Mouse (Mus musculus) lung, embryonic 14.5 days (tissue): ENCODE results near the gene Cfap69. TPM values are rescaled to one million over a fixed set of nuclear protein-coding genes. Genes with fewer than 3 reads are reported as not detected.
"Not testable (repeated sequence)": the region's sequence is repeated elsewhere in the genome, so short reads cannot be mapped to it uniquely, and the experiment has no call there.

Experiments used
- ATAC-seq: fragments of 200-750 bp; cut with Nextera tagmentation; 2 replicates; pipeline ENCODE4 v1.8.0; 2017; ENCODE audit warnings: mild to moderate bottlenecking, moderate TSS enrichment, moderate library complexity; ENCODE audit not compliant: insufficient read depth
- DNase-seq: peaks from one replicate; pipeline ENCODE4 v3.0.0-alpha.2; 2015
- H3K27ac ChIP-seq: fragments of 300-500 bp; sonication (generic); 2 replicates; pipeline ENCODE4 v1.5.1; 2014; ENCODE audit warnings: low read depth, mild to moderate bottlenecking, moderate library complexity
- H3K27me3 ChIP-seq: fragments of 300-500 bp; sonication (generic); 2 replicates; pipeline ENCODE4 v1.6.1; 2014; ENCODE audit warnings: low read length, control low read depth; ENCODE audit not compliant: insufficient read depth
- H3K36me3 ChIP-seq: fragments of 300-500 bp; sonication (generic); 2 replicates; pipeline ENCODE4 v1.6.1; 2014; ENCODE audit warnings: control low read depth; ENCODE audit not compliant: insufficient read depth
- H3K4me1 ChIP-seq: fragments of 300-500 bp; sonication (generic); 2 replicates; pipeline ENCODE4 v1.6.1; 2014; ENCODE audit warnings: antibody characterized with exemption, control low read depth; ENCODE audit not compliant: insufficient read depth
- H3K4me2 ChIP-seq: fragments of 300-500 bp; sonication (generic); 2 replicates; pipeline ENCODE4 v1.6.1; 2014; ENCODE audit warnings: mild to moderate bottlenecking
- H3K4me3 ChIP-seq: fragments of 300-500 bp; sonication (generic); 2 replicates; pipeline ENCODE4 v1.5.1; 2014; ENCODE audit warnings: low read depth, low read length
- H3K9ac ChIP-seq: fragments of 300-500 bp; sonication (generic); 2 replicates; pipeline ENCODE4 v1.6.1; 2014
- H3K9me3 ChIP-seq: fragments of 300-500 bp; sonication (generic); 2 replicates; pipeline ENCODE4 v1.6.1; 2016; ENCODE audit warnings: low read depth, low read length, control low read depth
- CTCF ChIP-seq: IDR thresholded peaks from 2 replicates; pipeline ENCODE4 v1.5.1; 2016; ENCODE audit warnings: antibody characterized with exemption, low read depth
- WGBS: fragments of 180-500 bp; shearing (Covaris S2); extraction: QIAGEN DNeasy Blood & Tissue Kit; methylation state at CpG from one replicate; pipeline ENCODE4 v1.1.7; 2014; 5-methylcytosine and 5-hydroxymethylcytosine counted together
- polyA plus RNA-seq: library from polyadenylated mRNA; unstranded; fragments of >200 nt; fragmentation: Nextera tagmentation; extraction: Ambion mirVana; gene quantifications from 2 replicates; pipeline ENCODE4 v1.2.1, GENCODE M21; 2014

Cfap69 gene
- polyA plus RNA-seq, 1 experiment from 2014 or later, result 3.1 TPM

DNA sequence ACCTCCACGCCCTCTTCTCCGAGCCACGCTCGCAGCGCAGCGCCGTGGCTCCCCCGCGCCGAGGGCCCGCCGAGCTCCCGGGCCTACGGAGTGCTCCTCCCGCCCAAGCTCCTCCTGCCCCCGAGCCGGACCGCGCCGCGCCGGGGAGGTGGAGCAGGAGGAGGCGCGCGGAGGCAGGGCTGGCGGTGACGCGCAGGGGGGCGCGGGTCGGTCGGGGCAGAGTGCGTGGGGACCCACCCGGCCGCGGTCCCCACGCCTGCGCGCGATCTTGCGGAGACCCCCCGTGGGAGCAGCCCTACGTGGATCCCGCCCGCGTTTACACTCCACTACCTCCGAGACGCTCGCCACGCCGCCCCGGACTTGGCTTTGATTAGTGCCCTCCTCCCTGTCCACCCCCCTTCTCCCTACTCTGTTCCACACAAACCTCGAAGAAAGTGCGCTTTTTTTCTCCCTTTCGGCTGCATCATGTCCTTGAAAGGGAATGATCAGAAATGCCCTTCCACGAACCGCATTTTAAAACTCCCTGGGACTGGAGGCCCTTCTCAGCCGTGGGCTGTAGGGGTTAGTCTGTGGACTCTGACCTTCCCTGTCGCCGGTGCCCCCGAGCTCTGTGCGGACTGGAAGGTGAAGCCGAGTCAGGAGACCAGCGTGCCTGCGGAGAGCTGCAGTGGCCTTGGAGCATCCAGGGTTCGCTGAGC, 30.1 kb upstream of the Cfap69 start, which contains the start of gene Steap2:
Gene Steap2 (minus strand): TSS at position 623 of the 698 bp plus-strand sequence.
- H3K9ac ChIP-seq, result peak within 1 kb of the TSS; percentile 75
- ATAC-seq, result peak; percentile 94
- peak within 1 kb of the TSS; percentile 71 for H3K4me3 ChIP-seq
- H3K27ac ChIP-seq, result 0 out of 2 replicates have a peak within 1 kb of the TSS, but pooled peaks have one; percentile 18
- DNase-seq, result peak; percentile 75
- peak within 1 kb of the TSS; percentile 83 for H3K4me2 ChIP-seq
- 0 out of 2 replicates have a peak, but pooled peaks cover 3% of the 10 kb centered on the region for H3K27me3 ChIP-seq
- 1% methylated on average over 66 of the region's 66 CpGs for WGBS
- H3K4me1 ChIP-seq, result no peaks in the 10 kb centered on the region
- no peaks in the 10 kb centered on the region for H3K9me3 ChIP-seq
- H3K36me3 ChIP-seq, result no peaks in the 10 kb centered on the region
- no peak for TF ChIP-seq CTCF

DNA sequence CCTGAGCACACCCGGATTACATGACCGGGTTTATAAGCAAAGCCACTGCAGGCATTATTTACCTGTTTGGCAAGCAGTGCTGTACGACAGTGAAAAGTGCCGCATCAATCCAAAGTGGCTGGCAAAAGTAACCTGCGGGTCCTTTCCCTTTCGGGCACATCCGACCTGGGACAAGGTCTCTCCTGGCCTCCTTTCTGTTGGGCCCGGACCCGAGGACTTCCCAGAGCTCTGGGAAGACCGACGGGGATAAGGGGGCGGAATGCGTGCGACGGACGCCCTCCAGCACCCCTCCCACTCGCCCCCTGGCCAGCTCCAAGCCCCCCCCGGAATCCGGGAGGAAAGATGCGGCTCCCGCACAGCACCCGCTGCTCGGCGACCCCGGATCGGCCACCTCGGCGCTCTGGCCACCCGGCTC, 29.5 kb upstream of the Cfap69 start:
- peak overlapping the region; percentile 83 for H3K4me2 ChIP-seq
- H3K9ac ChIP-seq, result peak overlapping the region; percentile 75
- WGBS, result 1% methylated on average over 29 of the region's 29 CpGs
- 0 out of 2 replicates have a peak, but pooled peaks cover 3% of the 10 kb centered on the region for H3K27me3 ChIP-seq
- no peaks in the 10 kb centered on the region for H3K9me3 ChIP-seq
- 0 out of 2 replicates have a peak overlapping the region, but pooled peaks have one; percentile 18 for H3K27ac ChIP-seq
- ATAC-seq (peak; percentile 80), DNase-seq (peak; percentile 53)
- H3K36me3 ChIP-seq, result no peaks in the 10 kb centered on the region
- peak overlapping the region; percentile 71 for H3K4me3 ChIP-seq
- no peak for TF ChIP-seq CTCF
- H3K4me1 ChIP-seq, result no peaks in the 10 kb centered on the region

DNA sequence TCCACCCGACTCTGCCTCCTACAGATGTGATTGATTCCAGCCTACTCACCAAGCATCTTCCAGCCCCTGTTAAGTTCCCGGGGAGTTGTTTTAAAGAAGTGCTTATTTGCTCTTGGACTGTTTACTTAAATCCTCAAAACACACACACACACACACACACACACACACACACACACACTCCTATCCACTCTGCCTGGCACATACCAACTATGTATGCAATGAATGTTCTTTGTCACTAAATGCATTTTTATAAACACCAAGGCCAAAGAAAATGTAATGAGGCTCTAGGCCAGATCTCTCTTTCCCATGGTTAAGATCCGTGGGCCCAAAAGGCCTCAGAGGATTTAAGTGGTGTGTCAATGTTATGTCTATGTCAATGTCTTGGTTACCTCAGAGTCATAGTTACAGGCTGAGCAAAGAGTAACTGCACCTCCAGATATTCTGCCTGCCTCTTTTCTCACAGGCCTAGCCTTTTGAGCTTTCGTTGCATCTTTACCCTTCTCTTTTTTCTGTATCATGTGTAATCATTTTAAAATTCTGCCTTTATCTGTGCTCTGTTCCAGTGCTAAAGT, 28.2 kb upstream of the Cfap69 start:
- no peak overlapping the region for H3K9ac ChIP-seq
- H3K27ac ChIP-seq, result no peak overlapping the region
- H3K4me3 ChIP-seq, result no peak overlapping the region
- TF ChIP-seq CTCF, result no peak
- ATAC-seq (no peak), DNase-seq (no peak)
- 0 out of 2 replicates have a peak, but pooled peaks cover 3% of the 10 kb centered on the region for H3K27me3 ChIP-seq
- H3K9me3 ChIP-seq, result no peaks in the 10 kb centered on the region
- peak overlapping the region; percentile 83; the same call in 1 of the 2 replicates for H3K4me2 ChIP-seq
- H3K4me1 ChIP-seq, result no peaks in the 10 kb centered on the region
- no peaks in the 10 kb centered on the region for H3K36me3 ChIP-seq
- 29% methylated on average over 4 of the region's 4 CpGs for WGBS

DNA sequence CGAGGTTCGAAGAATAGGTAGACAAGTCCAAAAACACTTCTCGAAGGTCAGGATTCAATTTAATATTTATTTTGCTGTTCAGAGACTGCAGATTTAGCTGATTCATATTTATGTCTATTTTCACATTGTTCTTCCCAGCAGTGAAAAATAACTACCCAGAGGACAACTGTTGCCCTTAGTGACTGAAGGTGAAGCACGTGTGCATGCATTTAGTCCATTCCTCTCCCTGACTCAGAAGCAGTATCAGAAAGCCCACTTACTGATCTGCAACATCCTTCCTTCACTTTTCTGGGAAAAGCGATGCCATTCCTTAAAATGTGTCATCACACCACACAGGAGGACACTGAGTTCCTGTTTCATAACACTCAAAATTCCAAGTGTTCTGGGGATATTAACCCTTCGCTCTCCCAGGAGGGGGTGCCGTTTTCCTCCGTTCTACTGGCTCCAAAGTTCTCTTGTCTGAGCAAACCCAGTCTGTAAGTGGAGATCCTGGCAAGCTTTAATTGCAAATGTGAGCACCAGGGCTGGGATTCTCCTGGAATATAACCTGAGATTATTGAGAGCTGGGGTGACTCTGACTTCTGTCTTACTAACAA, 25.0 kb upstream of the Cfap69 start:
- WGBS, result 63% methylated on average over 8 of the region's 8 CpGs
- DNase-seq, result no peak
- Histone ChIP-seq H3K27me3 (0 out of 2 replicates have a peak, but pooled peaks cover 3% of the 10 kb centered on the region), H3K27ac (no peak overlapping the region), H3K9ac (no peak overlapping the region), H3K4me1 (no peaks in the 10 kb centered on the region), H3K36me3 (no peaks in the 10 kb centered on the region), H3K4me3 (no peak overlapping the region), H3K9me3 (no peaks in the 10 kb centered on the region), H3K4me2 (no peak overlapping the region)
- TF ChIP-seq CTCF, result no peak
- ATAC-seq, result no peak

DNA sequence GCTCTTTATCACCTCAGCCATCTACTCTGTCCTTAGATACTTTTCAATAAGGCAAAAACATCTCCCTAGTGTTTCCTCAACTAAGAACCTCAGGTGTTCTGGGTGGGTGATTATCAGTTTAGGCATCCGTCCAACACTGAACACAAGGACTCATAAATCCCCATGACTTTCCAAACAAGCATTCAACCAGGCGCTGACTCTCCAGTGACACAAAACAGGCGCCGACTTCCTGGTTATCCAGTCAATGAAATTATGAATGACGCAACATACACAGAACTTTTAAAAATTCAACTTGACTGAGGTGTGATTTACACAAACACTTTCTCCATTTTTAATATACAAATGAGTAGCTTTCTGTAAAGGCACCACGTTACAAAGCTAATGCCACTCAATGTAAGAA, 24.2 kb upstream of the Cfap69 start:
- H3K4me3 ChIP-seq, result no peak overlapping the region
- H3K27me3 ChIP-seq, result 0 out of 2 replicates have a peak, but pooled peaks cover 3% of the 10 kb centered on the region
- H3K9me3 ChIP-seq, result no peaks in the 10 kb centered on the region
- ATAC-seq (no peak), DNase-seq (peak; percentile 3)
- H3K27ac ChIP-seq, result no peak overlapping the region
- WGBS, result 71% methylated on average over 6 of the region's 6 CpGs
- no peak for TF ChIP-seq CTCF
- no peak overlapping the region for H3K4me2 ChIP-seq
- no peaks in the 10 kb centered on the region for H3K36me3 ChIP-seq
- no peaks in the 10 kb centered on the region for H3K4me1 ChIP-seq
- no peak overlapping the region for H3K9ac ChIP-seq

DNA sequence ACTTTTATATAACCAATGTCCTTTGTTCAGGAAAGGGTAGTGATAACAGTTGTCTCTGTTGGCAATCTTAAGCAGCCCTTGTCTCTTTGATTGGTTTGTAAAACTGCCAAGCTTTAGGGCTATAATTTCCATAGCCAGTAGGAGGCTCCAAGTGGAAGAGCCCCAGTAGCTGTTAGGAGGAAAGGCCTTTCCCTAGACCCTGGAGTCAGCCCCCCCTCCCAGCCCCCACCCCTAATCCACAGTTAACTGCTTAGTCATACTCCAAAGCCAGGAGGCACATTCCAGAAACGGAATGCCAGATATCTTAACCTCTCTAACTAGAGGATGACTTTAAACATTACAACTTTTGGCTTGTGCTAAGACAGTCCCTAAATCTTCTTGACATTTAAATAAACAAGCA, 22.9 kb upstream of the Cfap69 start:
- Histone ChIP-seq H3K9me3 (no peaks in the 10 kb centered on the region), H3K27ac (no peak overlapping the region), H3K4me3 (no peak overlapping the region), H3K4me1 (no peaks in the 10 kb centered on the region), H3K9ac (no peak overlapping the region), H3K4me2 (no peak overlapping the region), H3K36me3 (no peaks in the 10 kb centered on the region), H3K27me3 (no peaks in the 10 kb centered on the region)
- no peak for TF ChIP-seq CTCF
- DNase-seq (peak; percentile 64), ATAC-seq (peak; percentile 93)
- WGBS, result 3% methylated on average over 1 of the region's 1 CpGs

DNA sequence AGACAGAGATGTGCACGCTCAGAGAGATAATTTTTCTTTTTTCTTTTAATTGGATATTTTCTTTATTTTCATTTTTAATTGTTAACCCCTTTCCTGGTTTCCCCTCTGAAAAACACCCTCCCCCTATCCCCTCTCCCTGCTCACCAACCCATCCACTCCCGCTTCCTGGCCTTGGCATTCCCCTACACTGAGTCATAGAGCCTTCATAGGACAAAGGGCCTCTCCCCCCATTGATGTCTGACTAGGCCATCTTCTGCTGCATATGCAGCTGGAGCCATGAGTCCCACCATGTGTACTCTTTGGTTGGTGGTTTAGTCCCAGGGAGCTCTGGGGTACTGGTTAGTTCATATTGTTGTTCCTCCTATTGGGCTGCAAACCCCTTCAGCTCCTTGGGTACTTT, 20.9 kb upstream of the Cfap69 start:
- not testable (repeated sequence) for DNase-seq

More for the DNA sequence above, 20.9 kb upstream of the Cfap69 start:
- H3K9me3 ChIP-seq, H3K27me3 ChIP-seq, H3K4me3 ChIP-seq, H3K9ac ChIP-seq, ATAC-seq, H3K27ac ChIP-seq, H3K4me2 ChIP-seq, H3K36me3 ChIP-seq, H3K4me1 ChIP-seq: not testable (repeated sequence)
- 84% methylated on average over 2 of the region's 2 CpGs for WGBS
